Mouse (Mus musculus): ENCODE measurements around the gene Spag9. TPM values are rescaled to one million over a fixed set of nuclear protein-coding genes. Genes with fewer than 3 reads are reported as not detected.

The Spag9 gene
- 10 to 100 TPM; 18.6 to 21.4 (median 18.7) TPM for polyA plus RNA-seq (2017; shearing (Covaris generic))

DNA sequence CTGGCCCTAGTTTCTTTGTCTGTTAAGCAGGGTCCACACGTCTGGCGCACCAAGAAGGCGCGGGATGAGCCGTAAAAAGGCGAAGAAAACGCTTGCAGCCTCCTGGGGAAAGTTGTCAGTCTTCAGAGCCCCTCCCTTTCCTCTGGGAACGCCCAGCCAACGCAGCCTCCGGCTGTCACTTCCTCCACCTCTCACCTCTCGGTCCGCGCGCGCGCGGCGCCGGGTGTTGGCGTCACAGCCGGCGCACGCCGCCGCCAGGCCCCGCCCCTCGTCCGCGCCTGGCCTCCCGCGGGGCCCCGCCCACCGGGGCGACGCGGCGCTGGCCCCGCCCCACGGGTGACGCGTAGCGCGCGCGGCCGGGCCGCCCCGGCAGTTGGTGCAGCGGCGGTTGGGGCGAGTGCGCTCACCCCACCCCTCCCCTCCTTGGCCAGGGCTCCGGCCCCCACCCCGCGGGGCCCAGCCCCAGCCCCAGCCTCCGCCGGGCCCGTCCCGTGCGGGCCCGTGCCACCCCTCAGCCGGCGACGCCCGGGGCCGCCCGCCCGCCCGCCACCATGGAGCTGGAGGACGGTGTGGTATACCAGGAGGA is at the start of gene Spag9:
Gene Spag9, plus strand, starts transcription at position 372 of the 586 bp plus-strand sequence.
- ATAC-seq, result peak; percentile 76

DNA sequence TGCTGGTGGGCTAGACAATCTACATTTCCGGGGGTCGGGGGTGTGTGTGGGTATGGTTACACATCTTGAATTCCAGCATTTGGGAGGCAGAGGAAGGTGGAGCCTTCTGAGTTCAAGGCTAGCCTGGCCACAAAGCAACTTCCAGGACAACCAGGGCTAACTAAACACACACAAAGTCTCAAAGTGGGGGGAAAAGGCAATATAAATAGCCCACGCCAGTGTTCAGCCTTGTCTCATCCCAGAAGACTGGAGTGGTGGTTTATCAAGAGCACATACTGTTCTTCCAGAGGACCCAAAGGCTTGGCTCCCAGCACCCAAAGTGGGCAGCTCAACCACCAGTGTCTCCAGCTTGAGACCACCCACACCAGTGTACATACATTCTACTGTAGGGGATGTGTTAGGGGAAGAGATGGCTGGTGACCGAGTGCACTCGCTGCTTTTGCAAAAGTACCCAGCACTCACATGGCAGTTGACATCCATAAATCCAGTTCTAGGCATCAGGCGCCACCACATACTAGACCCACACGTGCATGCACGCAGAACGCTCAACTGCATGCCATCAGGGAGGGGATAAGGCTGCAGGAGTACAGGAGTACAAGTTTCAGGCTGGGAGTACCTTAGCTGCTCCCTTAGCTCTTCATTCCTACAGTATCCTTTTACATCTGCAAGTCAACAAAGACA is 46.9 kb upstream of the Spag9 start:
- ATAC-seq, result no peak

DNA sequence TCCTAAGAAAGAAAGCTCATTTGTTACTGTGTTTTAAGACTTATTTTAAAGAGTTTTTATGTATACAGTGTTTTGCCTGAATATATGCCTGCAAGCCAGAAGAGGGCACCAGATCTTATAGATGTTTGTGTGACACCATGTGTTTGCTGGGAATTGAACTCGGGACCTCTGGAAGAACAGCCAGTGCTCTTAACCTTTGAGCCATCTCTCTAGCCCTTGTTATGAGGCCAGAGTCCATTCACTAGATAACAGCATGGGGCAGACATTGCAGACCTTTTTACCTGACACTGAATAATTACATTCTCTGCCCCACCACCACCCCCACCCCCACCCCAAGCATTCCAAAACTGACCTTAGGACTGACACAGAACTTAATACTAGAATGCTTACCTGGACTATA is 45.8 kb upstream of the Spag9 start:
- no peak for ATAC-seq

DNA sequence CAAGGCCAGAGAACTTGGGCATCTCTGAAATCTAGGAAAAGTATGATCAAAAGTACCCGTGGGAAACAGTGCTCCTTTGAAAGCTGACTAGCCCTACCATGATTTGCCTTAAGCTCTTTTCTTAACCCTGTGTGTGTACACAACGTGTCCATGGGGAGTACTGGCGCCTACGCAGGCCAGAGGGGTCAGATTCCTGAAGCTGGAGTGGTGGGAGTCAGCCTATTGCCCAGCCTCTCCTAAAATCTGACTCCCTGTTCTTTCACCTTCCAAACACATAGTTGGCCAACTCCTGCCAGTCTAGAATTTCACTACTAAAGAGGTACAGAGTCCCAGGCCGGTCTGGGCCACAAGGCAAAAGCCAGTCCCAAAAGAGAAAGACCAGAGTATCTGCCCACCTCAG is 43.5 kb upstream of the Spag9 start:
- no peak for ATAC-seq

DNA sequence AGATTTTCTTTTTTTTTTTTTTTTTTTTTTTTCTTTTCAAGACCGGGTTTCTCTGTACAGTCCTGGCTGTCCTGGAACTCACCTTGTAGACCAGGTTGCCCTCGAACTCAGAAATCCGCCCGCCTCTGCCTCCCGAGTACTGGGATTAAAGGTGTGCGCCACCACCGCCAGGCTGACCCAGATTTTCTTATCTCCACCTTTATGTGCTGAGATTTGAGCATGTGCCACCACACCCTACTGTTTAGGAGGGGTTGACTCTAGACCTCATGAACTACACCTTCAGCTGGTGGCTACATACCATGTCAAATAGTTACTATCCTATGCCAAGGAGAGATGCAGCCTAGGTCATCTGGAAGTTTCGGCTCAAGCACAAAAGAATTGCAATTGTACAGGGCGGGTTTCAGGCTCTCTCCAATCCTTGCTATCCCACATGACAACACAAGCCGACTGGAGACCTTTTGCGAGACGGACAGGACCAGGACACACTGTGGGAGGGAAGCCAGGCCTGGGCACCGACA is 41.1 kb upstream of the Spag9 start:
- no peak for ATAC-seq

DNA sequence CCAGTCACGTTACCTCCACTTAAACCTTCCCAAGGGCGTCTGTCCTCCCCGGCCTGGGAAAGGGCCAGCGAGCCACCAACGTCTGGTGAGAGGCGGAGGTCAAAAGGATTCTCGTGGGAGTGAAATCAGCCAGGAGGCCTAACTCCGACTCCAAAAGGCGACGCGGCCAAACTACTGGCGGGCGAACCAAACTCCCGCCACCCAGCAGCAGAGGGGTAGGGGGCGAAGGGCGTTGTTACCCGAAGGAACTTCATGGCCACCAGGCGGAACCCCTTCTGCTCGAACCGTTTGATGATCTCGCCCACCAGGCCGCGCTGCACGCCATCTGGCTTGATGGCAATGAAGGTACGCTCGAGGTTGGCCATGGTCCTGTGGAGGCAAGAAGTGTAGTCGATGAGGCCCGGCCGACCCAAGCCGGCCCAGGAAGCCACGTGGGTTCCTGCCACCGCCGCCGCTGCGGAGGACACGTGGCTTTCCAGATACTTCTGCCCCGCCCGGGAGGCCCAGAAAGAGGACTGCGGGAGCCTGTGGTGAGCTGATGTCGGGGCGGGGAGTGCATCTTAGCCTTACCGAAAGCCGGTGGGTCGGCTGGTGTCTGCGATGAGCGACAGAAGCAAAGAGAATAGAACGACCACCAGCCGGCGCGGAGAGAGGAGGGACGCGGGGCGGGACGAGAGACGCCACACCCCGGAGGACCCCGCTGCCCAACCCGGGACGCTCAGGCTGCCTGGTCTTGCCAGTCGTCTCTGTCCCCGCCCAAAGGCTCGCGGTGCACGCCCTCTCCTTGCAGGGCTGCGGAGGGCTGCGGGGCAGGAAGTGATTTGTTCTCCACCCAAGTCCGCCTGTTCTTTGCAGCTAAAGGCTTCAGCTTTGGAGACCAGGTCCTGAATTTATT is 40.4 kb upstream of the Spag9 start:
- ATAC-seq, result peak; percentile 96

DNA sequence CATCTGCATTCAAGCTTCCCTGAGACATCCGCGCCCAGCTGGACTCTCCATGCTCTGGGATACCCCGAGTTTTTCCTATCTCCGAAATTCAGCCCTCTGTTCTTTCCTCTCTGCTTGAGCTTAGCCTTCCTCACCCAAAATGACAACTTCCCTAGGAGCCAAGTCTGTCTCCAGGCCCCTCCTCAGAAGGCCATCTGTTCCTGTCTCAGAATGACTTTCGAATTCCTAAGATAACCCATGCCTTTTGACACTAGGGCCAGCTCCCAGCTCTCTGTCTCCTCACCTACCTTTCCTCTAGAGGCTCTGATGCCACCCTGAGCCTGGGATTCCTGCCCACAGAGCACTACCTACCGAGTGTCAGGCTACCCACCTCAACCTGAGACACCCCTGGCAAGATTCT is 39.7 kb upstream of the Spag9 start, which contains the start of gene Nme2:
Gene Nme2, minus strand, starts transcription at position 101 of the 400 bp plus-strand sequence.
- peak; percentile 5 for ATAC-seq

DNA sequence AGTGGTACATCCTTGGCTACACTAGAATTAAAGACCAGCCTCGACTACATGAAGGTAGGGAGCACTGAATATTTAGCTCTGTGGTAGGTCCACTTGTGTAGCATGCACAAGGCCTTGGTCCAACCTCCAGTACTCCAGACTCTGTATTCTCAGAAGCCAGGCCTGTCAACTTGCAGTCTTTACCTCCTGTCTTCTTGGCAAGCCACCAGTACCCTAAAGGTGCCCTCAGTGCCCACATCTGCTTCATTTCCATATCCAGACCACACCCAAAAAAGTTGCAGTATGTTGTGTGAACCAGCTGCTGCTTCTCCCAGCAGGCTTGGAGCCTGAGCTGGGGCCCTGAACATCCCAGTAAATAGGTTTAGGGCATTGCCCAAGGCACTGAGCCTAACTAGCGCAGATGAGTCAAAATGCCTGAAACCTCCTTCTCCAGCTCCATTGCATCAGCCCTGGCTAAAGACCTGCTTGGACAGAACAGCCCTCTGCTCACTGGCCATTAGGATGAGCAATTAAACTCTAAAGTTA is 38.8 kb upstream of the Spag9 start:
- ATAC-seq, result no peak

DNA sequence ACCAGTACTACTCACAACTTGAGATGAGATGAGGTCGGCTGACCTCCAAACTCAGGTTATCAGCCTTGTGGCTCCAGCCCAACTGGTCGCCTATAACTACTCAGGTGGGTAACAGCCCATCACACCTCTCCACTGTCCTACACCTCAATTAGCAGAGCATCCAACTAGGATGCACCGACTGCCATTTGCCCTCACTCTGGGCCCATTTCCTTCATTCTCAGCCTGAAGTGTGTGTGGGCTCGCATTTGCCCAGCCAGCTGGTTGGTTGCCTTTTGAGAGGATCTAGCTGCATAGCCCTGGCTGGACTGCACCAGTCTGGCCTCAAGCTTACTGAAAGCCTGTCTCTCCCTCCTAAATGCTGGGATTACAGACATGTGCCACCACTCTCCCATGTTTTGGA is 38.1 kb upstream of the Spag9 start:
- ATAC-seq, result no peak

DNA sequence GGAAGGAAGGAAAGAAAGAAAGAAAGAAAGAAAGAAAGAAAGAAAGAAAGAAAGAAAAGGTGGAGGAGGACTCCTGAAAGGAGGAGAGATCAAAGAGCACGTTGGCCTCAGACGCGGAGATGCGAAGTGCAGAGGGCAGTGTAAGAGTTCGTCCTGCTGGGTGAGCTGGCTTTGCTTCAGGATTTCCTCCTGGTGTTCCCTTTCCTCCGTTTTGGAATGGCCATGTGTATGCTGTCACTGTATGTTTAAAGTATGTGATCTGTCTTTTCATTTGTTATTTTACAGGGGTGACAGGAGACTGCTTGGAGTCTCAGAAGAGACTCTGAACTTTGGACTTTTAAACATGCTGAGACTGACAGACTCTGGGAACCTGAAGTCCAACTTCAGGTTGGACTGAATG is 34.4 kb upstream of the Spag9 start:
- ATAC-seq, result no peak

DNA sequence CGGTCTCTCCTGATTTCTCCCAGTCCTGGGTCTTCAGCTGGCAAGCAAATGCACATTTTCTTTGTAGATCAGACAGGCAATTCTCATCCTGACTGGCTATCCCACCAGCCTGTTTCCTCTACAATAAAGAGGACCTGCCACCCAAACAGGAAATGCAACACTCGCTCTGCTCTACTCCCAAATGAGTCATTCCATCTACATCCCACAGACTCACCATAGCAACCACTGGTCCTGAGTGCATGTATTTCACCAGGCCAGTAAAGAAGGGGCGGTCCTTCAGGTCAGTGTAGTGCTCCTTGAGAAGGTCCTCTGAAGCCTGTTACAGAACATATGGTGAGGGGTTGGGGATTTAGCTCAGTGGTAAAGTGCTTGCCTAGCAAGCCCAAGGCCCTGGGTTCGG is 32.9 kb upstream of the Spag9 start:
- ATAC-seq, result no peak

DNA sequence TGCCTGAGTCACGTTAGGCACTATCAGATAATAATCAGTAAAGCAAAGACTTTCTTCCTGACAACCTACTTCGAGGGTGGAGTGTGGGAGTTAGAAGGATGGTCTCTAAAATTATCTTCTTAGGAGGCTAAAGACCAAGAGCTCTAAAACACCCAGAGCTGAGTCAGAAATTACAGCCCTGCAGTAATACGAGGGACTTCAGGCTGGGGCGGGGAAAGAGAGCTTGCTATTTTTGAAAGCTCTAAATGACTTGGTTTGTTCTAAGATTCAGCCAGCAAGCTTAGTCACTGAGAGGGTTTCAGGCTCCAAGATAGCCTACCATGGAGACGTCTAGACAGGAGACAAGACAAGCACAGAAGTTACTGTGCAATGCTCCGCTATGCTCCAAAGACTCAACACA is 30.5 kb upstream of the Spag9 start:
- no peak for ATAC-seq

DNA sequence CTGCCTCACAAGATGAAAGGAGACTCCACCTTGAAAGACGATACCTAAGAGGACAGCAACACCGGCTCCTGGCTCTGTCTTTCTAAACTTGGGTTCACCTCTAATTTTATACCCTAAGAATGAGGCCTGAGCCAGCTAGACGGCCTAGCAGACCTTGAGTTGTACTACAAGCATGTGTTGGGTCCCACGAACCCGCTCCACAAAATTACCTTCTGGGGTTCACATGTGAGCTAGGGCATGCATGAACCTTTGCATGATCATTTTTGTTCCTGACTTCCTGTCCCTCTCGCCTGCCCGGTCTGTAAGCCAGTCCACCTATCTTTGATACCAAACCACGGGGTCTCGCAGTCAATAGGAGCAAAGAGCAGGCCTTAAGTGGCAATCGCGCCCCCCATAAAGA is 28.5 kb upstream of the Spag9 start:
- ATAC-seq, result no peak

DNA sequence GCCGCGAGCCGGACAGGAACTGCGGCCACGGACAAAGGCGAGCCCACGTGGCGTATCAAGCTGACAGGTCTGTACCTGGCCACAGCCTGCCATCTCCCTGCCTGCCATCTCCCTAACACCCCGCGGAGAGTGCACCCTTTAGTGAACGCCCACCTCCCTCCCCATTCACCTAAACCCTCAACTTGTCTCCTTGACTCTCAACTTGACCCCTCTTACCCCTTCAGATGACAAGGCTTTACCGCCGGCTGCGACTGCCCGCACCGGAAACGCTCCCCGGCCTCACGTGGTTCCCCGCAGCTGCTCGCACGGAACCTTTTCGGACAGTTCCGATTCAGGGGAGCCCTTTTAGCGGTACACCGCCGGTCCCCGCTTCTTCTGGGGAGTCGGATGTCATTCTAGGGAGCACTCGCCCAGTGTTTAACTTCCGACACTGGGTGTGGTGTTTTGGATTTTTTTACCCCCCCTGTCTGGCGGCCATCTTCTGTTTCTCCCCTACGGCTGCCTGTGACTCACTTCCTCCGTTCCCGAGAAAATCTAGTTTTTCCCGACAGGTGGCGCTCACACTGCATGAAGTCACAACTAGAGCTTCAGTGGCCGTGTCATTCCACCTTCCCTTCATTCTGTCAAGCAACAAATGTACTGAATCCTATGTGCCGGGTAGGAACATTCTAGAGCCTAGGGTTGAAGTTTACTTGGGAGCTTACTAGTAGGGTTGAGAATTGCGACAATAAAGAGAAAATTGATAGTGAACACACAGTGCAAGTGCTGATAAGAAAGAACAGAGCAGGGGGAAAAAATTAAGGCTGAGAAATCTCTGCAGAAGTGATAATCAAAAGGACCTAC is 27.7 kb upstream of the Spag9 start, which contains the start of the genes Gm20390 and Nme1:
Gene Gm20390, minus strand, starts transcription at position 289 of the 843 bp plus-strand sequence.
Gene Nme1, minus strand, starts transcription at position 517 of the 843 bp plus-strand sequence.
- ATAC-seq, result peak; percentile 91

DNA sequence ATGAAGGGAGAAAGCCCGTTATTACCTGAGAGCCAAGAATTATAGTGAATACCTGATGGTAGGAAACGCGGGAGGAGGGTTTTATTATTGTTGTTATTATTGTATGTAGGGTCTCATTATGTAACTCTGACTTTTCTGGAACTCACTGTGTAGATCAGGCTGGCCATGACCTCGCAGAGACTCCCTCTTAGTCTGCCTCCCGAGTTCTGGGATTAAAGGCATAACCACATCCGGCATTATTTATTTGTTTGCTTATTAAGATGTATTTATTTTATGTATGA is 27.1 kb upstream of the Spag9 start:
- no peak for ATAC-seq

DNA sequence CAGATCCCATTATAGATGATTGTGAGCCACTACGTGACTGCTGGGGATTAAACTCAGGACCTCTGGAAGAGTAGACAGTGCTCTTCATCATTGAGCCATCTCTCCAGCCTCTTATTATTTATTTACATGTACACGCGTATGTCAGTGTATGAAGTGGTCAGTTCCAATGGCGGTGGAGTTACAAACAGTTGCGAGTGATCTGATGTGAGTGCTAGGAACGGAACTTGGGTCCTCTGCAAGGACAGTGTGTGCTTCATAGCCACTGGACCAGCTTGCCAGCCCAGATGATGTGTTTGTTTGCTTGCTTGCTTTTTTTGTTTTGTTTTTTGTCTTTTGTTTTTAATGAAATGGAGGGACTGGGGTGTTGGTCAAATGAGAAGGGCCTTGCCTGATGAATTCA is 26.7 kb upstream of the Spag9 start:
- ATAC-seq, result no peak

DNA sequence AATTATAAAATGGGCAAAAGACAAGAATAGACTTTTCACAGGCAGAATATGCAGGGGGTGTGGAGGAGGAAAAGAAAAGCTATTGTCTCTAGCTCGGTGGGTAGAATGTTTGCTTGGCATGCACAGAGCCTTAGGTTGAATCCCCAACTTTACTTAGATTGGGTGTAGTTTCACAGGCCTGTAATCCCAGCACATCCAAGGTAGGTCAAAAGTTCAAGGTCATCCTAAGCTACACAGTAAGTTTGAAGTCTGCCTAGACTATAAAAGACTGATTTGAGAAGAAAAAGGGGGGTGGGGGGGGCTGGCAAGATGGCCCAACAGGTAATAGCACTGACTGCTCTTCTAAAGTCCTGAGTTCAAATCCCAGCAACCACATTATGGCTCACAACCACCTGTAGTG is 26.1 kb upstream of the Spag9 start:
- ATAC-seq, result no peak

DNA sequence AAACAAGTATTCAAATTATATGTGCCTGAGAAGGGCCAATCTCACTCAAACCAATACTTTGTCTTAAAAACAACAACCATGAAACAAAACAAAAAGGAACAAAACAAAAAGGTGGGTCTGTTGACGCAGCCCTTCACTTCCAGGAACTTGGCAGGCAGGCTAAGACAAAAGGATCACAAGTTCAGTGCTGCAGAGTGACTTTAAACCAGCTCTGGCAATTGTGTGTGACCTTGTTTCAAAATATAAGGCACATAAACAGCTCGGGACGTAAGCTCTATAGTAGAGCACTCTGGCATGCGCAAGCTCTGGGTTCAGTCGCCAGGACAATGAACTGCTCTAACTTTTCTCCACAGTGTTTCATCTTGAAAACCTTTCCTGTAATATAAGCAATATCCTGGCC is 22.9 kb upstream of the Spag9 start:
- no peak for ATAC-seq

DNA sequence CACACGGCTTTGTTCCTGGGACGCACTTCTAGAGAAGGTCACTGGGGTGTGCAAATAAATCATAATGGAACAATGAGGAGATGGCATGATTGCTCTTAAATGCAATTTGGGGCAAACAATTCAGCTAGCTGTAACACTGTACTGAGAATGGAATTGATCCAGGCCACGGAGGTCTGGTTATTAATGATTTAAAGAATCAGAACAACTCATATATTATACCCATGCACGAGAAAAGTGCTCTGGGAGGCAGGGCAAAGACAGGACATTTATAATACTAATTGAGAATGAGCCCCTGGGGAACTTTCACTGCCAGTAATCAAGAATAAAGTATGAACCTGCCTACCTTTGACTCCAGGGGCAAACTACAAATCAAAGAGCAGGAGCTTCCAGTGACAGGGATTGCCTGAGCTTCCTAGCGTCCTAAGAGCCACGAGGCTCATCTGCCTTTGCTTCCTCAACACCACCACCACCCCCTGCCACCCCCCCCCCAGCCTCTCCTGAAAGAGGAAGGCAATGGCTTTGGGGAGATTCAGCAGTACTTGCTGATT is 16.3 kb upstream of the Spag9 start:
- no peak for ATAC-seq

DNA sequence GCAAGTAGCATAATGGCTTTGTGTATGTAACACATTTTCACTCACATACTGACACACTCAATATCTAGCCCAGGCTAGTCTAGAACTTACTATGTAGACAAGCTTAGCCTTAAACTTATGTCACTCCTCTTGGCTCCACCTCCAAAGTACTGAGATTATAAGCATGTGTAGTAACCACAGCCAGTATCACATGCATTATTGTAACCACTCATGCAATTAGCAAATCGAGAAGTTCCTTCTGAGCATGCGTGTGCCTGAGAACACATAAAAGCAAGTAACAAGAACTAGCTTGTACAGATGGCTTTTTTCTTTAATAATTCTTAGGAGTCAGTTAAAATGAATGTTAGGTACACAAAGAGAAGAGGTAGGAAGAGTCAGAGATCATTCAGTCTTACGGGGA is 11.3 kb upstream of the Spag9 start:
- ATAC-seq, result no peak

DNA sequence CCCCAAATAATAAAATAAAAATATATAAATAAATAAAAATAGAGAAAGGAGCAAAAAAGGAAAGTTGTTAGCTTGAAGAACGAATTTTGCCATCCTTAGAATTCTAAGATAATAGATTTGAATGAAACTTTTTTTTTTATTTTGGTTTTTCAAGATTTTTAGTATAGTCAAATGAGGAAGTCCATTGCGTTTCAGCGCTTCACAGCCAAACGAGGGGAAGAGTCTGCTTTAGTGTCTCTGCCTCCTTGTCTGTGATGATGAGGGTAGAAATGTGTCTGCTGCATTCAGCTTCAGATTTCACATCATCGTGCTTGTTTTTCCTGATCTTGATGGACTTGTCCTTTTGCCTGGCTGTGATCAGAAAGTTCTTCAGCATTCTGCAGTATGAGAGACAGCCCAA is 10.6 kb upstream of the Spag9 start:
- no peak for ATAC-seq

DNA sequence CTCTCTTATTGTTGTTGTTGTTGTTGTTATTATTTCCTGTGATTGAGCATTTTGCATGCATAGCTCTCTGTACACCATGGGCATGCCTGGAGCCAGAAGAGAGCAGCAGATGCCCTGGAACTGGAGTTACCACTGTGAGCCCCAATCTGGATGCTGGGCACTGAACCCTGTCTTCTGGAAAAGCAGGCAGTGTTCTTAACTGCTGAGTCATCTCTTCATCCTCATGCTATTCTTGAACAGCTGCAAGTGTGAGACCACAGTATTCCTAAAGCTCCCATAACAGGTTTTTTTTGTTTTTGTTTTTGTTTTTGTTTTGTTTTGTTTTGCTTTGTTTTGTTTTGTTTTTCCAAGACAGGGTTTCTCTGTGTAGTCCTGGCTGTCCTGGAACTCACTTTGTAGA is 9.6 kb upstream of the Spag9 start:
- no peak for ATAC-seq
